In the genomic region with DNA sequence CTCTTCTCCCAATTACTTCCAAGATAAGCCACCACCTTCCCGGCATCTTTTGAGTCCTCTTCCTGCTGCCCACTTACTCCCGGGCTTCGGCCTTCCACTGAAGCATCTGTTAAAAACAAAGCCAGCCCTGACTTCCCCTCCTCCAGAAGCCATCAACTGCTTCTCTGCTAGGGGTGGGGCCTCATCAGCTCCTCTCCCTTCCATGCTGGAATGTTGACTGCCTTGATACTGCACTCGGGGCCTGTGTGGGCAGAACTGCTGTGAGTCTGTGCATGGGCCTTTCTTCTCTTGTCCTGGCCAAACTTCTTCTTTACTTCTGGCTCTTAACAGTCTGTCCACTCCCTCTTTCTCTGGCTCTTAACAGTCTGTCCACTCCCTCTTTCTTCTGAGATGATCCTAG, we compare ENCODE assay signal across 11 mouse cellular contexts.
DNase-seq lines count a peak whose midpoint lies in the region; ATAC-seq and TF ChIP-seq lines count a peak whose summit lies in the region.
"Had no signal": no experiment of that assay in that cellular context is flagged by ENCODE, and none has a peak within 500 bp of the region (broad histone marks: within the 10 kb centered on the region; RNA-seq: fewer than 3 reads in every experiment).

No protein-coding gene starts in this region.

- H3K9me3 ChIP-seq in forebrain, embryonic 12.5 days, result no peaks in the 10 kb centered on the region
- no peaks in the 10 kb centered on the region for H3K9me3 ChIP-seq in forebrain, postnatal 0 days (ENCODE audit: low read length)
- H3K9me3 ChIP-seq in liver, embryonic 13.5 days (replicated peaks), result no peaks in the 10 kb centered on the region
- no peaks in the 10 kb centered on the region for H3K9me3 ChIP-seq in liver, embryonic 11.5 days (ENCODE audit: control insufficient read depth, low read length)
- no peaks in the 10 kb centered on the region for H3K9me3 ChIP-seq in embryonic facial prominence, embryonic 11.5 days (replicated peaks; ENCODE audit: control insufficient read depth, low read length)
- H3K9me3 ChIP-seq in hindbrain, embryonic 12.5 days (replicated peaks), result no peaks in the 10 kb centered on the region
- H3K9me3 ChIP-seq: megakaryocyte, embryonic 14.5 days had no signal

- WGBS in forebrain, embryonic 12.5 days, result 42% methylated on average over 4 of the region's 4 CpGs
- 37% methylated on average over 4 of the region's 4 CpGs for WGBS in forebrain, postnatal 0 days
- WGBS in liver, embryonic 13.5 days (ENCODE audit: insufficient replicate concordance), result 40% methylated on average over 4 of the region's 4 CpGs
- WGBS in liver, embryonic 11.5 days, result 41% methylated on average over 4 of the region's 4 CpGs
- WGBS in embryonic facial prominence, embryonic 11.5 days, result 15% methylated on average over 4 of the region's 4 CpGs
- 77% methylated on average over 4 of the region's 4 CpGs for WGBS in macrophage (ENCODE audit: missing documents)
- 28% methylated on average over 4 of the region's 4 CpGs for WGBS in hindbrain, embryonic 12.5 days

- no peak for DNase-seq in forebrain, postnatal 0 days
- no peak for DNase-seq in liver, embryonic 13.5 days
- no peak for DNase-seq in liver, embryonic 11.5 days (ENCODE audit: low spot score)
- peak; percentile 57 for DNase-seq in embryonic facial prominence, embryonic 11.5 days (ENCODE audit: low spot score)
- DNase-seq in layer of hippocampus, postnatal 36 days, result no peak
- DNase-seq: cerebellum, adult 8-10 months; thymus, postnatal 25 days had no signal

- H3K79me2 ChIP-seq in macrophage (ENCODE audit: inconsistent target), result peaks cover 81% of the 10 kb centered on the region

- no peaks in the 10 kb centered on the region for H3K36me3 ChIP-seq in forebrain, embryonic 12.5 days (replicated peaks)
- H3K36me3 ChIP-seq in forebrain, postnatal 0 days (ENCODE audit: insufficient read depth), result no peaks in the 10 kb centered on the region; the same call in 1 of the 2 replicates
- no peaks in the 10 kb centered on the region for H3K36me3 ChIP-seq in liver, embryonic 13.5 days
- H3K36me3 ChIP-seq in liver, embryonic 11.5 days (ENCODE audit: control insufficient read depth, insufficient read depth, low read length), result no peaks in the 10 kb centered on the region
- H3K36me3 ChIP-seq in embryonic facial prominence, embryonic 11.5 days (replicated peaks; ENCODE audit: control insufficient read depth, insufficient read depth, low read depth, low read length), result no peaks in the 10 kb centered on the region
- no peaks in the 10 kb centered on the region for H3K36me3 ChIP-seq in macrophage (ENCODE audit: inconsistent target)
- H3K36me3 ChIP-seq in hindbrain, embryonic 12.5 days, result 0 out of 2 replicates have a peak, but pooled peaks cover 2% of the 10 kb centered on the region

- no peak overlapping the region for H3K4me3 ChIP-seq in forebrain, embryonic 12.5 days (replicated peaks)
- no peak overlapping the region for H3K4me3 ChIP-seq in forebrain, postnatal 0 days (ENCODE audit: low read depth, low read length)
- H3K4me3 ChIP-seq in liver, embryonic 13.5 days (replicated peaks), result no peak overlapping the region
- H3K4me3 ChIP-seq in liver, embryonic 11.5 days (ENCODE audit: low read depth, low read length), result no peak overlapping the region
- H3K4me3 ChIP-seq in embryonic facial prominence, embryonic 11.5 days (ENCODE audit: low read depth, low read length), result no peak overlapping the region
- H3K4me3 ChIP-seq in macrophage (ENCODE audit: inconsistent target), result no peak overlapping the region
- H3K4me3 ChIP-seq in hindbrain, embryonic 12.5 days, result no peak overlapping the region
- H3K4me3 ChIP-seq: megakaryocyte, embryonic 14.5 days had no signal

- peak; percentile 57; the same call in 1 of the 2 replicates for ATAC-seq in forebrain, embryonic 12.5 days (ENCODE audit: low FRiP score)
- ATAC-seq in forebrain, postnatal 0 days, result no peak
- no peak for ATAC-seq in liver, embryonic 13.5 days (ENCODE audit: low read depth)
- no peak for ATAC-seq in liver, embryonic 11.5 days (replicated peaks; ENCODE audit: low FRiP score)
- peak; percentile 84 for ATAC-seq in embryonic facial prominence, embryonic 11.5 days (replicated peaks; ENCODE audit: insufficient number of reproducible peaks, low FRiP score, low TSS enrichment, low read depth)
- ATAC-seq in hindbrain, embryonic 12.5 days (ENCODE audit: low FRiP score), result no peak

- no peak overlapping the region for H3K4me2 ChIP-seq in forebrain, embryonic 12.5 days
- H3K4me2 ChIP-seq in forebrain, postnatal 0 days (ENCODE audit: low read depth), result no peak overlapping the region
- no peak overlapping the region for H3K4me2 ChIP-seq in liver, embryonic 13.5 days
- H3K4me2 ChIP-seq in liver, embryonic 11.5 days, result no peak overlapping the region
- no peak overlapping the region for H3K4me2 ChIP-seq in embryonic facial prominence, embryonic 11.5 days (ENCODE audit: low read depth, low read length)
- H3K4me2 ChIP-seq in hindbrain, embryonic 12.5 days (replicated peaks), result no peak overlapping the region

- H3K4me1 ChIP-seq in forebrain, embryonic 12.5 days, result peaks cover 4% of the 10 kb centered on the region
- H3K4me1 ChIP-seq in forebrain, postnatal 0 days (ENCODE audit: insufficient read depth), result no peaks in the 10 kb centered on the region
- H3K4me1 ChIP-seq in liver, embryonic 13.5 days (replicated peaks), result peaks cover 37% of the 10 kb centered on the region
- peaks cover 20% of the 10 kb centered on the region for H3K4me1 ChIP-seq in liver, embryonic 11.5 days (replicated peaks; ENCODE audit: control insufficient read depth, insufficient read depth, low read length)
- no peaks in the 10 kb centered on the region for H3K4me1 ChIP-seq in embryonic facial prominence, embryonic 11.5 days (ENCODE audit: control insufficient read depth, insufficient read depth, low read length)
- H3K4me1 ChIP-seq in hindbrain, embryonic 12.5 days, result peaks cover 11% of the 10 kb centered on the region

- TF ChIP-seq CTCF in forebrain, postnatal 0 days (IDR thresholded peaks at IDR 0.05; ENCODE audit: low read depth), result no peak

- no peaks in the 10 kb centered on the region for H3K27me3 ChIP-seq in forebrain, embryonic 12.5 days
- H3K27me3 ChIP-seq in forebrain, postnatal 0 days (ENCODE audit: insufficient read depth, low read length), result no peaks in the 10 kb centered on the region
- H3K27me3 ChIP-seq in liver, embryonic 13.5 days, result no peaks in the 10 kb centered on the region
- no peaks in the 10 kb centered on the region for H3K27me3 ChIP-seq in liver, embryonic 11.5 days (replicated peaks; ENCODE audit: control insufficient read depth, insufficient read depth, low read length)
- H3K27me3 ChIP-seq in embryonic facial prominence, embryonic 11.5 days (ENCODE audit: control insufficient read depth, insufficient read depth, low read length), result no peaks in the 10 kb centered on the region
- no peaks in the 10 kb centered on the region for H3K27me3 ChIP-seq in hindbrain, embryonic 12.5 days
- H3K27me3 ChIP-seq: megakaryocyte, embryonic 14.5 days had no signal

- H3K9ac ChIP-seq in forebrain, embryonic 12.5 days, result no peak overlapping the region
- no peak overlapping the region for H3K9ac ChIP-seq in forebrain, postnatal 0 days
- H3K9ac ChIP-seq in liver, embryonic 13.5 days, result no peak overlapping the region
- H3K9ac ChIP-seq in liver, embryonic 11.5 days (ENCODE audit: low read depth, low read length), result no peak overlapping the region
- no peak overlapping the region for H3K9ac ChIP-seq in embryonic facial prominence, embryonic 11.5 days (replicated peaks; ENCODE audit: low read length)
- H3K9ac ChIP-seq in hindbrain, embryonic 12.5 days, result no peak overlapping the region

- no peak overlapping the region for H3K27ac ChIP-seq in forebrain, embryonic 12.5 days
- H3K27ac ChIP-seq in forebrain, postnatal 0 days (ENCODE audit: low read depth, low read length), result no peak overlapping the region
- 0 out of 2 replicates have a peak overlapping the region, but pooled peaks have one; percentile 27 for H3K27ac ChIP-seq in liver, embryonic 13.5 days
- H3K27ac ChIP-seq in liver, embryonic 11.5 days (ENCODE audit: low read depth, low read length), result no peak overlapping the region; the same call in 1 of the 2 replicates
- H3K27ac ChIP-seq in embryonic facial prominence, embryonic 11.5 days (replicated peaks; ENCODE audit: low read depth, low read length), result no peak overlapping the region
- H3K27ac ChIP-seq in macrophage, result 0 out of 2 replicates have a peak overlapping the region, but pooled peaks have one; percentile 0
- H3K27ac ChIP-seq in hindbrain, embryonic 12.5 days, result no peak overlapping the region

Comparison
In these comparisons a context has a peak if more than half of its experiments do, and no peak if none do; other contexts are left out.
1. ATAC-seq: peak in forebrain, embryonic 12.5 days (single experiment) and embryonic facial prominence, embryonic 11.5 days (single experiment); none in forebrain, postnatal 0 days (single experiment), liver, embryonic 13.5 days (single experiment), liver, embryonic 11.5 days (single experiment) and hindbrain, embryonic 12.5 days (single experiment).
2. H3K27ac ChIP-seq: peak in liver, embryonic 13.5 days (single experiment) and macrophage (single experiment); none in forebrain, embryonic 12.5 days (single experiment), forebrain, postnatal 0 days (single experiment), liver, embryonic 11.5 days (single experiment), embryonic facial prominence, embryonic 11.5 days (single experiment) and hindbrain, embryonic 12.5 days (single experiment).